Mouse (Mus musculus): ENCODE measurements around the gene Homer1. TPM values are rescaled to one million over a fixed set of nuclear protein-coding genes. Genes with fewer than 3 reads are reported as not detected.

Homer1 gene
- polyA plus RNA-seq, 1 experiment from 2014 or later, result 8.5 TPM

- Histone ChIP-seq H3K9ac (ENCODE audit: low read depth, low read length) (no peak overlapping the region), H3K27ac (ENCODE audit: low read depth, low read length) (no peak overlapping the region), H3K9me3 (ENCODE audit: control insufficient read depth, low read length) (no peaks in the 10 kb centered on the region), H3K4me1 (replicated peaks; ENCODE audit: control insufficient read depth, insufficient read depth, low read length) (no peaks in the 10 kb centered on the region), H3K4me3 (ENCODE audit: low read depth, low read length) (no peak overlapping the region), H3K4me2 (no peak overlapping the region), H3K27me3 (replicated peaks; ENCODE audit: control insufficient read depth, insufficient read depth, low read length) (no peaks in the 10 kb centered on the region), H3K36me3 (ENCODE audit: control insufficient read depth, insufficient read depth, low read length) (no peaks in the 10 kb centered on the region)
- ATAC-seq (replicated peaks; ENCODE audit: low FRiP score), result no peak
- WGBS, result 89% methylated on average over 5 of the region's 5 CpGs
- DNase-seq (ENCODE audit: low spot score), result no peak
Observed at GRCm38 (mm10) chr13:93374457-93374856, 75.0 kb downstream of the Homer1 start.

GRCm38 (mm10) chr13:93378493-93378892 lies 79.1 kb downstream of the Homer1 start:
- Histone ChIP-seq H3K9me3 (ENCODE audit: control insufficient read depth, low read length) (no peaks in the 10 kb centered on the region), H3K9ac (ENCODE audit: low read depth, low read length) (no peak overlapping the region), H3K36me3 (ENCODE audit: control insufficient read depth, insufficient read depth, low read length) (no peaks in the 10 kb centered on the region), H3K27me3 (replicated peaks; ENCODE audit: control insufficient read depth, insufficient read depth, low read length) (no peaks in the 10 kb centered on the region), H3K27ac (ENCODE audit: low read depth, low read length) (no peak overlapping the region), H3K4me3 (ENCODE audit: low read depth, low read length) (no peak overlapping the region), H3K4me1 (replicated peaks; ENCODE audit: control insufficient read depth, insufficient read depth, low read length) (peaks cover 25% of the 10 kb centered on the region), H3K4me2 (no peak overlapping the region)
- DNase-seq (ENCODE audit: low spot score), result no peak
- ATAC-seq (replicated peaks; ENCODE audit: low FRiP score), result no peak
- WGBS, result 80% methylated on average over 1 of the region's 1 CpGs

GRCm38 (mm10) chr13:93380399-93381063 lies 81.1 kb downstream of the Homer1 start:
- DNase-seq (ENCODE audit: low spot score), result no peak
- H3K9ac ChIP-seq (ENCODE audit: low read depth, low read length), result no peak overlapping the region; the same call in 1 of the 2 replicates
- peak overlapping the region; percentile 49 for H3K4me2 ChIP-seq
- no peak overlapping the region for H3K4me3 ChIP-seq (ENCODE audit: low read depth, low read length)
- peak; percentile 71 for ATAC-seq (replicated peaks; ENCODE audit: low FRiP score)
- no peaks in the 10 kb centered on the region for H3K36me3 ChIP-seq (ENCODE audit: control insufficient read depth, insufficient read depth, low read length)
- H3K27ac ChIP-seq (ENCODE audit: low read depth, low read length), result peak overlapping the region; percentile 76
- H3K9me3 ChIP-seq (ENCODE audit: control insufficient read depth, low read length), result no peaks in the 10 kb centered on the region
- no peaks in the 10 kb centered on the region for H3K27me3 ChIP-seq (replicated peaks; ENCODE audit: control insufficient read depth, insufficient read depth, low read length)
- peaks cover 40% of the 10 kb centered on the region for H3K4me1 ChIP-seq (replicated peaks; ENCODE audit: control insufficient read depth, insufficient read depth, low read length)
- WGBS, result 67% methylated on average over 8 of the region's 8 CpGs

- peak; percentile 92 for ATAC-seq (replicated peaks; ENCODE audit: low FRiP score)
- H3K4me2 ChIP-seq, result peak overlapping the region; percentile 49
- H3K4me3 ChIP-seq (ENCODE audit: low read depth, low read length), result no peak overlapping the region
- 33% methylated on average over 1 of the region's 1 CpGs for WGBS
- DNase-seq (ENCODE audit: low spot score), result no peak
- no peaks in the 10 kb centered on the region for H3K36me3 ChIP-seq (ENCODE audit: control insufficient read depth, insufficient read depth, low read length)
- peak overlapping the region; percentile 76 for H3K27ac ChIP-seq (ENCODE audit: low read depth, low read length)
- peaks cover 40% of the 10 kb centered on the region for H3K4me1 ChIP-seq (replicated peaks; ENCODE audit: control insufficient read depth, insufficient read depth, low read length)
- H3K9me3 ChIP-seq (ENCODE audit: control insufficient read depth, low read length), result no peaks in the 10 kb centered on the region
- no peaks in the 10 kb centered on the region for H3K27me3 ChIP-seq (replicated peaks; ENCODE audit: control insufficient read depth, insufficient read depth, low read length)
- H3K9ac ChIP-seq (ENCODE audit: low read depth, low read length), result no peak overlapping the region
Observed at GRCm38 (mm10) chr13:93381301-93381700, 81.9 kb downstream of the Homer1 start.

- WGBS, result 74% methylated on average over 5 of the region's 5 CpGs
- ATAC-seq (replicated peaks; ENCODE audit: low FRiP score), result no peak
Observed at GRCm38 (mm10) chr13:93383092-93383491, 83.7 kb downstream of the Homer1 start.

GRCm38 (mm10) chr13:93383620-93384019 lies 84.2 kb downstream of the Homer1 start:
- H3K27me3 ChIP-seq (replicated peaks; ENCODE audit: control insufficient read depth, insufficient read depth, low read length), result no peaks in the 10 kb centered on the region
- no peak overlapping the region for H3K9ac ChIP-seq (ENCODE audit: low read depth, low read length)
- H3K4me2 ChIP-seq, result no peak overlapping the region
- WGBS, result 92% methylated on average over 2 of the region's 2 CpGs
- no peak for DNase-seq (ENCODE audit: low spot score)
- no peaks in the 10 kb centered on the region for H3K36me3 ChIP-seq (ENCODE audit: control insufficient read depth, insufficient read depth, low read length)
- H3K4me3 ChIP-seq (ENCODE audit: low read depth, low read length), result no peak overlapping the region
- no peak for ATAC-seq (replicated peaks; ENCODE audit: low FRiP score)
- H3K9me3 ChIP-seq (ENCODE audit: control insufficient read depth, low read length), result no peaks in the 10 kb centered on the region
- H3K27ac ChIP-seq (ENCODE audit: low read depth, low read length), result no peak overlapping the region
- peaks cover 42% of the 10 kb centered on the region for H3K4me1 ChIP-seq (replicated peaks; ENCODE audit: control insufficient read depth, insufficient read depth, low read length)

More at GRCm38 (mm10) chr13:93383092-93383491, 83.7 kb downstream of the Homer1 start:
- H3K36me3 ChIP-seq (ENCODE audit: control insufficient read depth, insufficient read depth, low read length), result no peaks in the 10 kb centered on the region
- no peaks in the 10 kb centered on the region for H3K27me3 ChIP-seq (replicated peaks; ENCODE audit: control insufficient read depth, insufficient read depth, low read length)
- peak overlapping the region; percentile 73 for H3K27ac ChIP-seq (ENCODE audit: low read depth, low read length)
- no peaks in the 10 kb centered on the region for H3K9me3 ChIP-seq (ENCODE audit: control insufficient read depth, low read length)
- no peak for DNase-seq (ENCODE audit: low spot score)
- H3K4me3 ChIP-seq (ENCODE audit: low read depth, low read length), result no peak overlapping the region
- H3K4me2 ChIP-seq, result no peak overlapping the region
- H3K4me1 ChIP-seq (replicated peaks; ENCODE audit: control insufficient read depth, insufficient read depth, low read length), result peaks cover 42% of the 10 kb centered on the region
- no peak overlapping the region for H3K9ac ChIP-seq (ENCODE audit: low read depth, low read length)

GRCm38 (mm10) chr13:93384481-93384880 lies 85.0 kb downstream of the Homer1 start:
- Histone ChIP-seq H3K4me1 (replicated peaks; ENCODE audit: control insufficient read depth, insufficient read depth, low read length) (peaks cover 42% of the 10 kb centered on the region), H3K27me3 (replicated peaks; ENCODE audit: control insufficient read depth, insufficient read depth, low read length) (no peaks in the 10 kb centered on the region), H3K4me3 (ENCODE audit: low read depth, low read length) (no peak overlapping the region), H3K4me2 (no peak overlapping the region), H3K9me3 (ENCODE audit: control insufficient read depth, low read length) (no peaks in the 10 kb centered on the region), H3K27ac (ENCODE audit: low read depth, low read length) (no peak overlapping the region), H3K36me3 (ENCODE audit: control insufficient read depth, insufficient read depth, low read length) (no peaks in the 10 kb centered on the region), H3K9ac (ENCODE audit: low read depth, low read length) (no peak overlapping the region)
- ATAC-seq (replicated peaks; ENCODE audit: low FRiP score) (no peak), DNase-seq (ENCODE audit: low spot score) (no peak)
- 71% methylated on average over 1 of the region's 1 CpGs for WGBS

- ATAC-seq (replicated peaks; ENCODE audit: low FRiP score), result no peak
- H3K4me3 ChIP-seq (ENCODE audit: low read depth, low read length), result no peak overlapping the region
- no peaks in the 10 kb centered on the region for H3K36me3 ChIP-seq (ENCODE audit: control insufficient read depth, insufficient read depth, low read length)
- no peak for DNase-seq (ENCODE audit: low spot score)
- H3K9me3 ChIP-seq (ENCODE audit: control insufficient read depth, low read length), result no peaks in the 10 kb centered on the region
- H3K4me2 ChIP-seq, result no peak overlapping the region
- H3K4me1 ChIP-seq (replicated peaks; ENCODE audit: control insufficient read depth, insufficient read depth, low read length), result peaks cover 42% of the 10 kb centered on the region
- no peak overlapping the region for H3K27ac ChIP-seq (ENCODE audit: low read depth, low read length)
- no peak overlapping the region for H3K9ac ChIP-seq (ENCODE audit: low read depth, low read length)
- 75% methylated on average over 1 of the region's 1 CpGs for WGBS
- no peaks in the 10 kb centered on the region for H3K27me3 ChIP-seq (replicated peaks; ENCODE audit: control insufficient read depth, insufficient read depth, low read length)
Observed at GRCm38 (mm10) chr13:93385147-93385546, 85.7 kb downstream of the Homer1 start.

- Histone ChIP-seq H3K27ac (ENCODE audit: low read depth, low read length) (peak overlapping the region; percentile 70; the same call in 1 of the 2 replicates), H3K4me2 (no peak overlapping the region), H3K4me1 (replicated peaks; ENCODE audit: control insufficient read depth, insufficient read depth, low read length) (peaks cover 24% of the 10 kb centered on the region; the same call in 1 of the 2 replicates), H3K36me3 (ENCODE audit: control insufficient read depth, insufficient read depth, low read length) (no peaks in the 10 kb centered on the region), H3K4me3 (ENCODE audit: low read depth, low read length) (no peak overlapping the region), H3K9ac (ENCODE audit: low read depth, low read length) (no peak overlapping the region), H3K27me3 (replicated peaks; ENCODE audit: control insufficient read depth, insufficient read depth, low read length) (no peaks in the 10 kb centered on the region), H3K9me3 (ENCODE audit: control insufficient read depth, low read length) (no peaks in the 10 kb centered on the region)
- ATAC-seq (replicated peaks; ENCODE audit: low FRiP score), result no peak
- 92% methylated on average over 5 of the region's 5 CpGs for WGBS
- DNase-seq (ENCODE audit: low spot score), result no peak
Observed at GRCm38 (mm10) chr13:93387440-93387839, 88.0 kb downstream of the Homer1 start.
